Mouse (Mus musculus) T-cell, adult 66 days (primary cell): ENCODE measurements around the gene Atp1a2. TPM values are rescaled to one million over a fixed set of nuclear protein-coding genes. Genes with fewer than 3 reads are reported as not detected.

Experiments used
- total RNA-seq, 2 experiments: library from RNA; stranded (reverse); gene quantifications; 3 replicates in 1 of 2; 4 replicates in 1 of 2; pipeline ENCODE4 v1.2.4; 2023

Atp1a2 gene
- total RNA-seq = under 1 TPM; 0.09 to 0.15 TPM

DNA sequence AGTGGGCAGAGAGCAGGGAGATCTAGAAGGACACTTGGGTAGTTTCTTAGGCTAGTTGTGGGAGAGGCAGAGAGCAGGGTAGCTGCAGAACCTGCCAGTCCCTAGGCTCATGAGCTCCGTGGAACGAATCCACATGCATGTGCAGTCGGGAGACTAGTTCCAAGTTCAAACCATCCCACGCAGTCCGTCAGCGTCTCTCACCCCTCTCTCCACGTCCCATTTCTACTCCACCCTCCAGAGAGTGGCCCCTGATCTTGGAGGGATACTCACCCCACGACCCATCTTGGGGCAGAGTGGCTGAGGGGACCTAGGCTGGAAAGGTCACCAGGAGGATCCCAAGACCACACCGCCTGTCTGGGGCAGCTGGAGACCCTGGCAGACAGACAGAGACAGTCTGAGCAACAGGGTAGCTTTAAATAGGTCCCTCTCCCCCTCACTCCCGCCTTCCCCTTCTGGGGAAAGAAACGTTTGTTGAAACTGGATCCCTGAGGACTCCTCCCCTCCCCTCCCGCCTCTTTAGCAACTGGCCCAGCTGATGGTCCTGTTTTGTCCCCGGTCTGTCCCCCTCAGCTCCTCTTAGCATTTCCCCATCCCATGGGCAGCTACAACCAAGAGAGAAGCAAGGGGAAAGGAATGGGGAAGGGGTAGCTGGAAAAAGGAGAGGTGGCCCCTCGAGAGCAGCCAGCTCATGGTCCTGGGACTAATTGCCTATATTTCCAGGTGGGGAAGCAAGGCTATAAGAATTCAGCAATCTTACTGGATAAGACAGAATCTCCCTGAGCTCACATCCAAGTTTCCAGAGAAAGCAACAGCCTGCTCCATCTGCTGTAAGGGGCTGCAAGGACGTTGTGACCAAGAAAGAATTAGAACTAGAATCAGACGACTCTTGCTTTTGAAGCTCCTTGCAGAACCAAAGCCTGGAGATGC is at the start of gene Atp1a2:
Gene Atp1a2 (minus strand): TSS at position 454 of the 927 bp plus-strand sequence.

DNA sequence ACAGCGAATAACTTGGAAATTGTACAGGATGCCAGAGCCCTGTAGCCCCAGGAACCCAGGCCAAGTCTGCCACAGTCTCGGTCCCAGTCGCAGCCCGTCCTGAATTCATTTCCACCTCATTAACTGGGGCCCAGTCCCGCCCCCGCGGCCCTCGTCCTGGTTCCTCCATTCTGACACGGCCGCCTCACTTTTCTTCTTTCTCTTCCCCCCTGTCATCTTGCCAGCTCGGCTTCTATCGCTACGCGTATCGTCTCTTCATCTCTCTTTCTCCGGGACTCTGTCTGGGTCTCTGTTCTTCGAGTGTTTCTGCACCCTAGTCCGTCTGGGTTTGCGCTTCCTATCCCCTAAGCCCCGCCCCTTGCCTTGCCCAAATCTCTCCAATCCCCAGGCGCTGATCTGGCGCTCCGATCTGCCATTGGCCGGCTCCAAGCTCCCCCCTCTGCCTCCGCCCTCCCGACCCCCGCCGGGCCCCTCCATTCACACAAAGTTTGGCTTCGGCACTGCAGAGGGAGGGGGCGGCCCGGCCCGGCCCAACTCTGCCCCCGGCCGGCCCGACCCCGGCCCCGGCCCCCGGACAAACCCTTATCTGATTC is 43.0 kb upstream of the Atp1a2 start, which contains the start of gene Kcnj10:
Gene Kcnj10 (plus strand): TSS at position 482 of the 593 bp plus-strand sequence.

DNA sequence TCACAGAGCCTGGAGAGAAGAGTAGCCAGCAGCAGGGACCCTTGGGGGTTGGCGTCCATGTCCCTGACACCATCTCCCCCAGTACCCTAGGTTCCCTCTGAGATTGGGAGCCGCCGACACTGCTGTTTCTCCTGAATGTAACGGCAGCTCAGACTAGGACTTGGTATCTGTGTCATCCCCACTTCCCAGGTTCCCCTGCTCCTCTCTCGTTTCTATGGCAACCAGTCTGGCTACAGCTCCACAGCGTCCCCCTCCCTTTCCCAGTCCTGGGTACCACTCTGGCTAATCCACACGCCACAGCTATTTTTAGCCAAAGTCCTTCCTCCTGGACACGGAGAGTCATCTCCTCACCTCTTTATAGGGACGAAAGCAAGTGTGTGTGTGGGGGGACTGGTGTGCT is 31.3 kb upstream of the Atp1a2 start, which contains the start of gene Kcnj9:
Gene Kcnj9 (minus strand): TSS at position 188 of the 400 bp plus-strand sequence.

DNA sequence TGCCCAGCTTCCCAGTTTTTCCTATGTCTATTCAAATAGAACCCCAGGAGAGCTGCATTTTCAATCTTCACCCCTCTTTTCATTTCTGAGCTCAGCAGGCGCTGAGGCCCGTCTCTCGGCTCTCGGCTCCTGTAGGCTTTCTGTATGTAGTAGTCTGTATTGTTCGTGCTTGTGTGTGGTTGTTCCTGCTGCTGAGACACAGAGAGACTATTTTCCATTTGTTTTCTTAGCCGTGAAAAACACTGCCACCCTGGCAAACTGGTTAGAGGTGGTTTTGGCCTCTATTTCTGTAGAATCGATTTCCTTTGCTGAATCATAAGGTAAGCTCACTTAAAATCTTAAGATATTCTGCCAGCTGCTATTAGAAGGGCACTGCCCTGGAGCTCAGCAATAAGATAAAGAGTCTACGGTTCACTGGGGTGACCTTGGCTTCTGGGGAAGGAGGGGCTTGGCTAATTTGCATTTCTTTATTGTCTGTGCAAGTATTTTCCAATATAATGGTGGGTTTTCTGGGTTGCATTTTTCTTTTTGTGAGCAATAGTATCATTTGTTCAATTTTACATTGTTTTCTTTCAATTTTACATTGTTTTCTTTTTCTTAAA is 36.3 kb downstream of the Atp1a2 start, which contains the start of gene Igsf8:
Gene Igsf8 (plus strand): TSS at position 165 of the 602 bp plus-strand sequence.

DNA sequence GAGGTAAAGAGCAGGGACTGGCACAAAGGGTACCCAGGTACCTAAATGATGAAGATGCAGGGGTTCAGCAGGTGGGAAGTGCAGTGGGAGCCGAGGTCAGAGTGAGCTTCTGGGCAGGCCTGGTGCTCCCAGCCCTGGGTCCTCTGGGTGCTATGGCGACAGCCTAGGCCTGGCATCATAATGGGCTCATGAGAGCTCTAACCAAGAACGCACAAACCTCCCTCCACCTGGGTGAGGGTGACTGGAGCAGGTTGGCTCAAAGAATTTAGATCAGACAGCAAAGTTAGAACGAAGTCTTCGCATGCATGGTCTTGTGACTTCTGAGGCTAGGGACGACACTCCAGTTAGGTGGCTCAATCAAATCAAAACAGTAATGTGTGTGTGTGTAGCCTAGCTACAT is 39.5 kb downstream of the Atp1a2 start, which contains the start of gene Atp1a4:
Gene Atp1a4 (minus strand): TSS at position 101 of the 400 bp plus-strand sequence.

Other genes starting within 250 kb of the Atp1a2 start
- not detected for gene Nhlh1, start 240.5 kb downstream of the Atp1a2 start, total RNA-seq
- 100 to 1,000 TPM; 154 to 160 TPM for gene Copa, start 215.5 kb downstream of the Atp1a2 start, total RNA-seq
- gene Ncstn, start 215.3 kb downstream of the Atp1a2 start, total RNA-seq = 10 to 100 TPM; 79.2 to 81.0 TPM
- gene Pex19, start 171.3 kb downstream of the Atp1a2 start, total RNA-seq = 10 to 100 TPM; 49.1 to 50.7 TPM
- gene Dcaf8, start 150.0 kb downstream of the Atp1a2 start, total RNA-seq = 100 to 1,000 TPM; 101 to 109 TPM
- gene Pea15a, start 91.3 kb downstream of the Atp1a2 start, total RNA-seq = 10 to 100 TPM; 51.7 to 67.5 TPM
- not detected for gene Casq1, start 78.2 kb downstream of the Atp1a2 start, total RNA-seq
- not detected for gene Atp1a4, start 39.6 kb downstream of the Atp1a2 start, total RNA-seq
- 10 to 100 TPM; 24.4 to 31.0 TPM for gene Igsf8, start 36.4 kb downstream of the Atp1a2 start, total RNA-seq
- not detected for gene Kcnj9, start 31.3 kb upstream of the Atp1a2 start, total RNA-seq
- 1 to 10 TPM in 1 of 2 experiments, under 1 TPM in 1; 0.71 to 1.3 TPM for gene Kcnj10, start 43.1 kb upstream of the Atp1a2 start, total RNA-seq
- 10 to 100 TPM; 29.8 to 33.2 TPM for gene Pigm, start 78.5 kb upstream of the Atp1a2 start, total RNA-seq
- 1 to 10 TPM in 1 of 2 experiments, not detected in 1; 1.4 TPM for gene Slamf9, start 177.3 kb upstream of the Atp1a2 start, total RNA-seq
- 1 to 10 TPM in 1 of 2 experiments, under 1 TPM in 1; 0.89 to 1.6 TPM for gene Igsf9, start 183.7 kb upstream of the Atp1a2 start, total RNA-seq
- 100 to 1,000 TPM; 249 to 308 TPM for gene Tagln2, start 202.0 kb upstream of the Atp1a2 start, total RNA-seq
- gene Cfap45, start 222.7 kb upstream of the Atp1a2 start, total RNA-seq = under 1 TPM in 1 of 2 experiments, not detected in 1; 0.20 TPM